Mouse (Mus musculus) hindbrain, embryonic 16.5 days (tissue): ENCODE measurements around the gene Olfr313. TPM values are rescaled to one million over a fixed set of nuclear protein-coding genes. Genes with fewer than 3 reads are reported as not detected.
A peak's percentile ranks its signal among the peaks of the same experiment; 100 is the strongest.
"Not testable (repeated sequence)": the region's sequence is repeated elsewhere in the genome, so short reads cannot be mapped to it uniquely, and the experiment has no call there.

Experiments used
- ATAC-seq: fragments of 200-750 bp; cut with Nextera tagmentation; 2 replicates; pipeline ENCODE4 v1.8.0; 2017; ENCODE audit warnings: moderate TSS enrichment, moderate library complexity
- H3K27ac ChIP-seq: fragments of 300-500 bp; sonication (generic); 2 replicates; pipeline ENCODE4 v1.5.1; 2014; ENCODE audit warnings: low read depth, mild to moderate bottlenecking, control low read depth, low read length, moderate library complexity
- H3K27me3 ChIP-seq: fragments of 300-500 bp; sonication (generic); replicated peaks from 2 replicates; pipeline ENCODE4 v1.6.1; 2014; ENCODE audit warnings: low read length; ENCODE audit not compliant: control insufficient read depth, insufficient read depth
- H3K36me3 ChIP-seq: fragments of 300-500 bp; sonication (generic); 2 replicates; pipeline ENCODE4 v1.6.1; 2014; ENCODE audit warnings: mild to moderate bottlenecking, low read length, moderate library complexity, mixed read lengths; ENCODE audit not compliant: control insufficient read depth, insufficient read depth
- H3K4me1 ChIP-seq: fragments of 300-500 bp; sonication (generic); 2 replicates; pipeline ENCODE4 v1.6.1; 2014; ENCODE audit warnings: low read depth, low read length; ENCODE audit not compliant: control insufficient read depth, insufficient read depth
- H3K4me2 ChIP-seq: fragments of 300-500 bp; sonication (generic); 2 replicates; pipeline ENCODE4 v1.6.1; 2014; ENCODE audit warnings: mild to moderate bottlenecking, low read length, control low read depth, moderate library complexity
- H3K4me3 ChIP-seq: fragments of 300-500 bp; sonication (generic); 2 replicates; pipeline ENCODE4 v1.5.1; 2014; ENCODE audit warnings: mild to moderate bottlenecking, low read length, control low read depth, moderate library complexity
- H3K9ac ChIP-seq: fragments of 300-500 bp; sonication (generic); 2 replicates; pipeline ENCODE4 v1.6.1; 2014; ENCODE audit warnings: low read depth, mild to moderate bottlenecking, control low read depth, low read length, moderate library complexity
- H3K9me3 ChIP-seq: fragments of 300-500 bp; sonication (generic); 2 replicates; pipeline ENCODE4 v1.6.1; 2014; ENCODE audit warnings: mild to moderate bottlenecking, low read length, moderate library complexity; ENCODE audit not compliant: control insufficient read depth
- WGBS: fragments of 180-500 bp; shearing (Covaris S2); extraction: QIAGEN DNeasy Blood & Tissue Kit; methylation state at CpG from one replicate; pipeline ENCODE4 v1.1.7; 2014; 5-methylcytosine and 5-hydroxymethylcytosine counted together
- polyA plus RNA-seq: library from polyadenylated mRNA; unstranded; fragments of >200 nt; fragmentation: Nextera tagmentation; extraction: Ambion mirVana; gene quantifications from 2 replicates; pipeline ENCODE4 v1.2.1, GENCODE M21; 2015

Olfr313 gene
- polyA plus RNA-seq, 1 experiment from 2014 or later = not detected

DNA sequence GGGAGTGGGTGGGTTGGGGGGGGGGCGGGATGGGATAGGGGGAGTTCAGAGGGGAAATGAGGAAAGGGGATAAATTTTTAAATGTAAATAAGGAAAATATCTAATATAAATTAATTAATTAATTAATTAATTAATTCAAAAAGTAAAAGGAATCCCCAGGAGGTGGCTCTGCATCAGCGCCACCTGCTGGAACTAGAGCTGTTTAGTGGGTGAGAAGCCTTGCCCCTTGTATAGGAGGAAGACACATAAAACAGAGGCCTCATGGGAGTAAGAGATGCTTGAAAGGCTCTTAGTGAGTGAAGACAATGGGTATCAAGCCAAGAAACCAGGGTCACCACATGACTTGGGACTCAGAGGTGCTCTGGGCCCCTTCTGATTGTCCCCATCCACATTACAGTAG, 18.9 kb upstream of the Olfr313 start:
- H3K9me3 ChIP-seq = no peaks in the 10 kb centered on the region
- no peaks in the 10 kb centered on the region for H3K36me3 ChIP-seq
- H3K27ac ChIP-seq = no peak overlapping the region
- H3K27me3 ChIP-seq = no peaks in the 10 kb centered on the region
- no peak overlapping the region for H3K4me3 ChIP-seq
- no peak overlapping the region for H3K4me2 ChIP-seq
- H3K4me1 ChIP-seq = no peaks in the 10 kb centered on the region
- WGBS = 89% methylated on average over 2 of the region's 2 CpGs
- ATAC-seq = no peak
- H3K9ac ChIP-seq = no peak overlapping the region

DNA sequence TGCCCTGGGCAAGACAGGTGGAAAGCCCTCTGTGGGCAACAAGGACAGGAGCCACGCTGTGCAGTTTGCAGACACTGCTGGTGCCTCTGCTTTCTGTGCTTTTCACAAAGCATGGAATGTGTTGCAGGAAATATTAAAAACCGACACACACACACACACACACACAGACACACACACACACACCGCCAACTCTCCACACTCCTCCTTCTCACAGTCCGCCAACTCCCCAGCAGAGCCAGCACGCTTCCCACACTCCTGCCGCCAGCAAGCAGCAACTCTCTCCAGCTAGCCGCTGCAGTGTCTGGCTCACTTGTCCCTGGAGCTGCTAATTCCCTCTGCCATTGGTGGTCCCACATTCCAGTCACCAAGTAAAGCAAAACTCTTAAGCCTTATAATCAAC, 17.9 kb upstream of the Olfr313 start:
- H3K27me3 ChIP-seq = no peaks in the 10 kb centered on the region
- WGBS = 73% methylated on average over 7 of the region's 7 CpGs
- H3K36me3 ChIP-seq = no peaks in the 10 kb centered on the region
- H3K4me1 ChIP-seq = peaks cover 4% of the 10 kb centered on the region
- no peak overlapping the region for H3K27ac ChIP-seq
- no peak overlapping the region for H3K4me3 ChIP-seq
- H3K4me2 ChIP-seq = no peak overlapping the region
- no peak for ATAC-seq
- H3K9me3 ChIP-seq = no peaks in the 10 kb centered on the region
- H3K9ac ChIP-seq = no peak overlapping the region

DNA sequence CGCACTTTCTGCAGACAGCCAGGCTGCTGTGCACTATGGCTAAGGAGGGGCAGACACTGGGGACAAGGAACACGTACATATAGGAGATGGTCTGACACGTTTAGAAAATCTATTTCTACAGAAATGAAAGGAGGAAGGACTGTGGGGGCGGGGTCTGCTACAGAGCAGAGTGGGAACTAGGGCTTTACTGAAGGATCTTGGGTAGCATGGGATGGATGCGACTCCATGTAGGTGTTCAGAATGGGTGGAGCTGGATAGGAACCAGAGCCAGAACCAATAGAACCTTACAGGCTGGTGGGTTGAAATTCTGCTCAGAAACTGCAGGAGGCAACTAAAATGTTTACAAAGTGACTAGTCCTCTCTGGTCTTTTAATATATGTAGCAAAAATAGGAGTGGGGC, 15.1 kb upstream of the Olfr313 start:
- H3K4me1 ChIP-seq = peaks cover 7% of the 10 kb centered on the region
- no peak overlapping the region for H3K4me2 ChIP-seq
- WGBS = 85% methylated on average over 5 of the region's 5 CpGs
- H3K27ac ChIP-seq = no peak overlapping the region
- no peaks in the 10 kb centered on the region for H3K36me3 ChIP-seq
- no peaks in the 10 kb centered on the region for H3K27me3 ChIP-seq
- no peak overlapping the region for H3K9ac ChIP-seq
- H3K9me3 ChIP-seq = no peaks in the 10 kb centered on the region
- H3K4me3 ChIP-seq = no peak overlapping the region
- no peak for ATAC-seq

DNA sequence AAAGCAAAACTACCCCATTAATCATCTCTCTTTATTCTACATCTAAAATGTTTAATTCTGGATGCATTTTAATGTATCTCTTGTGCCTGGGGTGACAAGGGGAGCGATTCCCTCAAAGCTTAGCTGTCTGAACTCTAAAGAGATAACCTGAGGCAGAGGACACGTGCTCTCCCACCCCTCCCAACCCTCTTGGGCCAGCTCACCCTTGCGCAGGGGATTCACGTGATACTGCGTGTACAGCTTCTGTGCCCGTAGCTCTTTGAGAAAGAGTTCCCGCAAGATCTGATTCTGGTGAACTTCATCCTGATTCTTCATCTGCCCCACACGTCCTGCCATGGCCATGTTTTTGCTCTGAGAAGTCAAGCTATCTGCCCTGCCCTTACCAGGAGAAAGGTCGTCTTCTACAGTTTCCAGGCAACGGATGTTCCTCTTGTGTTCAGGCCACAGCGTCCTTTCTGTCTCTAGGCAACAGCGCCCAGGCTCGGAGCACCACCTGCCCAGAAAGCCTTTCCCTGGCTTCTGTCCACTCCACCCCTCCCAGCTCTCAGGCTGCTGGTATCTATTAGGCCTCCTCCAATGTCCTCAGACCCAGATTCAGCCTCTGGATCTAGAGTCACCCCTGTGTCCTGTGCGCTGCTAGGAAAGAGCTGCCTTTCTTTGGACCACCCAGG, 13.1 kb upstream of the Olfr313 start, which contains the start of gene Fam183b:
TSS of gene Fam183b (minus strand) at position 403 of the 671 bp plus-strand sequence.
- Histone ChIP-seq H3K27ac (no peak within 1 kb of the TSS), H3K4me3 (peak within 1 kb of the TSS; percentile 7; the same call in 1 of the 2 replicates), H3K9ac (0 out of 2 replicates have a peak within 1 kb of the TSS, but pooled peaks have one; percentile 9), H3K4me1 (peaks cover 7% of the 10 kb centered on the region), H3K36me3 (no peaks in the 10 kb centered on the region), H3K9me3 (no peaks in the 10 kb centered on the region), H3K27me3 (no peaks in the 10 kb centered on the region), H3K4me2 (peak within 1 kb of the TSS; percentile 45)
- WGBS = 27% methylated on average over 14 of the region's 14 CpGs
- ATAC-seq = peak; percentile 90

DNA sequence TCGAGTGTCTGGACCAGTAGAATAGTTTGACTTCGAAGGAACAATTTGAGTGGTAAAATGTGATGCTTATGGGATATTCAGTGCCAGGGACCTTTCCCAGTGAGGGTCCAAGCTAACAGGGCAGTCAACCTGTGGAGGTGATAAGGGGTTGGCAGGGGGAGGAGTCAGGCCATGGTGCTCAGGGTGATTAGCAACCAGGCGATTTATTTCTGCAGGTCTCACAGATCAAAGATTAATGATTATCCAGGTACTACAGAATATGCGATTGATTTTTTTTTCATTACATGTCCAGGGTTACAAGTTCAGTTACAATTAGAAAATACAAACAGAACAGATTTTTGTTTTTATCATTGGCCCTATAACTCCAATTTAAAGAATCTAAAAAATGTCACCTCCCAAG, 10.9 kb upstream of the Olfr313 start:
- no peak for ATAC-seq

DNA sequence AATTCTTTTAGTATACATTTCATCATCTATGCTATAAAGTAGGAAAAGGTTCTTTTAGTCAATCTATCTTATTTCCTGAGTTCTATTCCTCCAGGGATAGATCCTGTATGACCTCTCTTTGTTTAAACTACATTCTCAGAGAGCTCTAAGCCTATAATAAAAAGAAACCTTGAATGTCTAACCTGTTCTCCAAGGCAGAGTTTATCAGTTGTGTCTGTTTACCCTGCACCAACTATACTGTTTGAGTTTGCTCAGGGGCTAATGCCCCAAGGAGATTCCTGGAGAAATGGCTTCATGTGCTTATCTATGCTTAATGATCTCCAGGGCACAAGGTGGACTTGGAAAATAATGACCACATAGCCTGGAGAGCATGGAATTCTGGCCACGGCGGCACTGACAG, 10.4 kb upstream of the Olfr313 start:
- Histone ChIP-seq H3K27ac (no peak overlapping the region), H3K27me3 (no peaks in the 10 kb centered on the region), H3K36me3 (no peaks in the 10 kb centered on the region), H3K4me2 (no peak overlapping the region), H3K9me3 (no peaks in the 10 kb centered on the region), H3K4me3 (no peak overlapping the region), H3K4me1 (peaks cover 7% of the 10 kb centered on the region), H3K9ac (no peak overlapping the region)
- no peak for ATAC-seq
- WGBS = 93% methylated on average over 2 of the region's 2 CpGs

More for the DNA sequence above, 10.9 kb upstream of the Olfr313 start:
- no peaks in the 10 kb centered on the region for H3K9me3 ChIP-seq
- H3K4me1 ChIP-seq = peaks cover 7% of the 10 kb centered on the region
- H3K27ac ChIP-seq = no peak overlapping the region
- H3K36me3 ChIP-seq = no peaks in the 10 kb centered on the region
- H3K27me3 ChIP-seq = no peaks in the 10 kb centered on the region
- WGBS = 74% methylated on average over 4 of the region's 4 CpGs
- no peak overlapping the region for H3K4me2 ChIP-seq
- H3K9ac ChIP-seq = no peak overlapping the region
- no peak overlapping the region for H3K4me3 ChIP-seq

DNA sequence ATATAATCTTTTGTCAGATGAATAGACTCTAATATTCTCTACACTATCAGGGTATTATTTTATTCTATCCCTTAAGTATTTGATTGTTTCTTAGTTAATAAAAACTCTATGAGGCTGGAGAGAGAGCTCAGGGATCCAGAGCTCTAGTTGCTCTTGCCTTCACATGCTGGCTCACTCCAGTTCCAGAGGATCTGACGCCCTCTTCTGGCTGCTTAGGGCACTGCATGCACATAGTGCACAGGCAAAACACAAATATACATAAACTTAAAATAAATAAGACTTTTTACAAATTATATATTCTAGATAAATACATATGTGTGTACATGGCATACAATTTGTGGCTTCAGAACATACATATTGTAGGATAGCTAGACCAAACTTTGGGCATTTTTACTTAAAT, 2.8 kb upstream of the Olfr313 start:
- no peak for ATAC-seq
- Histone ChIP-seq H3K4me2 (no peak overlapping the region), H3K27me3 (no peaks in the 10 kb centered on the region), H3K9me3 (no peaks in the 10 kb centered on the region), H3K36me3 (no peaks in the 10 kb centered on the region), H3K9ac (no peak overlapping the region), H3K4me3 (no peak overlapping the region), H3K27ac (no peak overlapping the region), H3K4me1 (no peaks in the 10 kb centered on the region)
- 9% methylated on average over 1 of the region's 1 CpGs for WGBS

DNA sequence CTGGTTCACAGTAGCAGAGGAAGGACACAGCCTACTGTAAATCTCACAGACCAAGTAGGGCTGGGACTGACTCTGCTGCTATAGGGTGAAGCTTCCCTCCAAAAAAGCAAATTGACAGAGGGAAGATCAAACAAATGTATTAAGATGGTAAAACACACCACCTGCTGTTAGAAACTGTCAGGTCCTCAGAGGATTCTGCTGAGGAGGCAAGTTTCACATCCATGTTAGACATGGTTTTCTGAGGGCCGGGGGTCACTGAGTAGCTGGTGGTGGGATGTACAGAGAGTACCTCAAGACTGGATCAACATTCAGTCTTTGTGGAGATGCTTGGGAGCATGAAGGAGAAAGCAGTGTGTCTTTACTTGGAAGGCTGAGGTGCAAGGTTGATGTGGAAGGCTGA, 876 bp downstream of the Olfr313 start:
- H3K9me3 ChIP-seq = no peaks in the 10 kb centered on the region
- no peaks in the 10 kb centered on the region for H3K4me1 ChIP-seq
- H3K4me2 ChIP-seq = no peak overlapping the region
- no peak overlapping the region for H3K4me3 ChIP-seq
- ATAC-seq = no peak
- WGBS = 85% methylated on average over 1 of the region's 1 CpGs
- H3K36me3 ChIP-seq = no peaks in the 10 kb centered on the region
- no peaks in the 10 kb centered on the region for H3K27me3 ChIP-seq
- H3K27ac ChIP-seq = no peak overlapping the region
- no peak overlapping the region for H3K9ac ChIP-seq

DNA sequence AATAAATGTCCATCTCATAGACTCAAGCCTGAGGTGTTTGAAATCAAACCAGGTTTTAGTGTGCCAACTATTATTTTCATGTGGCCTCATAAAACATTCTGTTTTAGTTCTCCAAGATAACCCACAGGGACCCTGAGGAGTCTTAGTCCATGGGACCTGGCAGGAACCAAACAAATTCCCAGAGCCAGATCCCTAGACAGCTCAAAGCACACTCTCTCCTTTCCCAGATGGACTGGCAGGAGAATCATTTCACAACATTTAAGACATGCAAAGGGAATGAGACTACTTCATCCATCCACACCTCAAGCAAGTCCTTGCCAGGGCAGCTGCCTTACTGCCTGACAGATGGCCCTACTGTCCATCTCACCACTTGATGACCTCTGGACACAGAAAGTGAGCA, 14.1 kb downstream of the Olfr313 start, which contains the start of gene Olfr312:
TSS of gene Olfr312 (plus strand) at position 301 of the 400 bp plus-strand sequence.
- H3K4me1 ChIP-seq, H3K27me3 ChIP-seq, H3K27ac ChIP-seq, H3K4me2 ChIP-seq, H3K9me3 ChIP-seq, H3K4me3 ChIP-seq, H3K9ac ChIP-seq, H3K36me3 ChIP-seq, ATAC-seq: not testable (repeated sequence)
